In genomic region chr10:93889579-93889950, GRCm38 (mm10) we compare ENCODE assay signal across 8 mouse cellular contexts. TPM values are rescaled to one million over a fixed set of nuclear protein-coding genes. Genes with fewer than 3 reads are reported as not detected.
A peak's percentile ranks its signal among the peaks of the same experiment; 100 is the strongest.
DNase-seq lines count a peak whose midpoint lies in the region; ATAC-seq lines count a peak whose summit lies in the region.

No protein-coding gene starts in this region.

- H3K4me1 ChIP-seq in hindbrain, embryonic 15.5 days (replicated peaks) = peaks cover 18% of the 10 kb centered on the region

- peak overlapping the region; percentile 84 for H3K4me3 ChIP-seq in hindbrain, embryonic 15.5 days

- peak; percentile 59 for DNase-seq in WW6 (ENCODE audit: low read depth, low spot score)
- peak; percentile 90 to 91 for DNase-seq in cerebellum, postnatal 36 days
- peak; percentile 91 for DNase-seq in frontal cortex, postnatal 36 days (ENCODE audit: low spot score in 2 of 2)
- peak; percentile 76 for DNase-seq in left cerebral cortex, adult 11 months (ENCODE audit: low spot score)
- peak; percentile 90 for DNase-seq in lung, postnatal 36 days
- DNase-seq in retina, embryonic 14.5 days (ENCODE audit: low spot score) = peak; percentile 93
- DNase-seq in thymus, postnatal 4 days = peak; percentile 91

- peak; percentile 99 for ATAC-seq in hindbrain, embryonic 15.5 days (ENCODE audit: low FRiP score, low read depth)

- peak overlapping the region; percentile 96 for H3K9ac ChIP-seq in hindbrain, embryonic 15.5 days

- H3K27me3 ChIP-seq in hindbrain, embryonic 15.5 days = no peaks in the 10 kb centered on the region

- under 1% methylated on average over 22 of the region's 30 CpGs for WGBS in hindbrain, embryonic 15.5 days

- H3K4me2 ChIP-seq in hindbrain, embryonic 15.5 days = peak overlapping the region; percentile 77

- H3K9me3 ChIP-seq in hindbrain, embryonic 15.5 days = no peaks in the 10 kb centered on the region

- H3K27ac ChIP-seq in hindbrain, embryonic 15.5 days (replicated peaks) = peak overlapping the region; percentile 91

- H3K36me3 ChIP-seq in hindbrain, embryonic 15.5 days = peaks cover 20% of the 10 kb centered on the region

RNA-seq across cellular contexts. Expression of gene Metap2, which starts 7.3 kb away (rescaled TPM):
- 153 and 156 TPM in 2 replicates for polyA plus RNA-seq in hindbrain, embryonic 15.5 days (2015; fragmentation: Nextera tagmentation; extraction: Ambion mirVana)

RNA-seq across cellular contexts. Expression of gene Usp44, which starts 58.2 kb away (rescaled TPM):
- polyA plus RNA-seq in hindbrain, embryonic 15.5 days (2015; fragmentation: Nextera tagmentation; extraction: Ambion mirVana) = 0.43 and 0.64 TPM in 2 replicates

Comparison
In these comparisons a context has a peak if more than half of its experiments do, and no peak if none do; other contexts are left out.
1. Peak in every context shown above with its lines: DNase-seq, ATAC-seq, H3K4me3 ChIP-seq and H3K27ac ChIP-seq.